In genomic region chr7:126399548-126399947, GRCm38 (mm10) we compare ENCODE assay signal across 8 mouse cellular contexts. TPM values are rescaled to one million over a fixed set of nuclear protein-coding genes. Genes with fewer than 3 reads are reported as not detected.
DNase-seq lines count a peak whose midpoint lies in the region; ATAC-seq and TF ChIP-seq lines count a peak whose summit lies in the region.

No protein-coding gene starts in this region.

- DNase-seq in forebrain, embryonic 14.5 days (ENCODE audit: low spot score): peak; percentile 88
- peak; percentile 90 for DNase-seq in ZHBTc4 (ENCODE audit: low read depth, low spot score)
- peak; percentile 90 for DNase-seq in heart, embryonic 10.5 days (ENCODE audit: low spot score)
- DNase-seq in left cerebral cortex, adult 18-20 months (ENCODE audit: low spot score in 2 of 2): peak; percentile 78 to 83
- peak; percentile 88 for DNase-seq in stomach, postnatal 0 days (ENCODE audit: low spot score)

- WGBS in forebrain, embryonic 14.5 days: 8% methylated on average over 5 of the region's 5 CpGs
- WGBS in forebrain, embryonic 15.5 days: 11% methylated on average over 5 of the region's 5 CpGs
- WGBS in heart, embryonic 10.5 days: 14% methylated on average over 5 of the region's 5 CpGs
- WGBS in stomach, postnatal 0 days: 9% methylated on average over 5 of the region's 5 CpGs

- TF ChIP-seq EP300 in stomach, postnatal 0 days (optimal IDR thresholded peaks at IDR 0.05): no peak

- no peak overlapping the region for H3K4me2 ChIP-seq in forebrain, embryonic 14.5 days (ENCODE audit: low read length)
- no peak overlapping the region for H3K4me2 ChIP-seq in forebrain, embryonic 15.5 days (replicated peaks)
- no peak overlapping the region for H3K4me2 ChIP-seq in stomach, postnatal 0 days (replicated peaks; ENCODE audit: low read depth)

- no peaks in the 10 kb centered on the region for H3K36me3 ChIP-seq in forebrain, embryonic 14.5 days (ENCODE audit: control insufficient read depth, insufficient read depth, low read length)
- H3K36me3 ChIP-seq in forebrain, embryonic 15.5 days: no peaks in the 10 kb centered on the region
- no peaks in the 10 kb centered on the region for H3K36me3 ChIP-seq in heart, embryonic 10.5 days
- no peaks in the 10 kb centered on the region for H3K36me3 ChIP-seq in stomach, postnatal 0 days (ENCODE audit: control insufficient read depth, insufficient read depth, low read length)

- H3K4me3 ChIP-seq in forebrain, embryonic 14.5 days (ENCODE audit: low read depth, low read length): no peak overlapping the region
- no peak overlapping the region for H3K4me3 ChIP-seq in forebrain, embryonic 15.5 days
- H3K4me3 ChIP-seq in heart, embryonic 10.5 days: no peak overlapping the region
- H3K4me3 ChIP-seq in stomach, postnatal 0 days (ENCODE audit: low read depth, low read length): no peak overlapping the region

- ATAC-seq in forebrain, embryonic 14.5 days: no peak
- ATAC-seq in forebrain, embryonic 15.5 days (replicated peaks): no peak
- peak; percentile 42; the same call in 1 of the 2 replicates for ATAC-seq in common myeloid progenitor, adult 5-6 weeks (replicated peaks; ENCODE audit: low read depth, poor library complexity, severe bottlenecking)
- ATAC-seq in monocyte, adult 5-6 weeks (replicated peaks; ENCODE audit: insufficient number of reproducible peaks, low FRiP score, low TSS enrichment, poor library complexity, severe bottlenecking): peak; percentile 44
- no peak for ATAC-seq in stomach, postnatal 0 days (ENCODE audit: low FRiP score, low TSS enrichment)

- no peak overlapping the region for H3K27ac ChIP-seq in forebrain, embryonic 14.5 days (ENCODE audit: low read depth, low read length)
- H3K27ac ChIP-seq in forebrain, embryonic 15.5 days (replicated peaks): no peak overlapping the region
- no peak overlapping the region for H3K27ac ChIP-seq in heart, embryonic 10.5 days
- no peak overlapping the region for H3K27ac ChIP-seq in stomach, postnatal 0 days (replicated peaks)

- no peaks in the 10 kb centered on the region for H3K27me3 ChIP-seq in forebrain, embryonic 14.5 days (replicated peaks; ENCODE audit: control insufficient read depth, insufficient read depth, low read length)
- no peaks in the 10 kb centered on the region for H3K27me3 ChIP-seq in forebrain, embryonic 15.5 days
- H3K27me3 ChIP-seq in heart, embryonic 10.5 days (ENCODE audit: insufficient read depth, poor library complexity, severe bottlenecking): no peaks in the 10 kb centered on the region
- no peaks in the 10 kb centered on the region for H3K27me3 ChIP-seq in stomach, postnatal 0 days (ENCODE audit: control insufficient read depth, insufficient read depth, low read length)

- no peaks in the 10 kb centered on the region for H3K9me3 ChIP-seq in forebrain, embryonic 14.5 days (replicated peaks; ENCODE audit: control insufficient read depth, low read length)
- H3K9me3 ChIP-seq in forebrain, embryonic 15.5 days: no peaks in the 10 kb centered on the region
- H3K9me3 ChIP-seq in heart, embryonic 10.5 days: no peaks in the 10 kb centered on the region
- no peaks in the 10 kb centered on the region for H3K9me3 ChIP-seq in stomach, postnatal 0 days (ENCODE audit: control insufficient read depth, low read length)

- H3K9ac ChIP-seq in forebrain, embryonic 14.5 days (ENCODE audit: low read length): no peak overlapping the region
- H3K9ac ChIP-seq in forebrain, embryonic 15.5 days (replicated peaks): no peak overlapping the region
- H3K9ac ChIP-seq in stomach, postnatal 0 days (ENCODE audit: low read length): no peak overlapping the region

- no peaks in the 10 kb centered on the region for H3K4me1 ChIP-seq in forebrain, embryonic 14.5 days (ENCODE audit: control insufficient read depth, insufficient read depth, low read length)
- peaks cover 12% of the 10 kb centered on the region for H3K4me1 ChIP-seq in forebrain, embryonic 15.5 days
- H3K4me1 ChIP-seq in heart, embryonic 10.5 days: peaks cover 13% of the 10 kb centered on the region; the same call in 1 of the 2 replicates
- H3K4me1 ChIP-seq in stomach, postnatal 0 days (replicated peaks; ENCODE audit: control insufficient read depth, insufficient read depth): no peaks in the 10 kb centered on the region

- peak; percentile 93 for TF ChIP-seq CTCF in stomach, postnatal 0 days (IDR thresholded peaks at IDR 0.05; ENCODE audit: low read depth)

RNA-seq across cellular contexts. Expression of gene Nfatc2ip, which starts 3.0 kb away (rescaled TPM):
- polyA plus RNA-seq in forebrain, embryonic 14.5 days (2014; fragmentation: Nextera tagmentation; extraction: Ambion mirVana): 3.7 and 4.1 TPM in 2 replicates
- 2.6 and 3.0 TPM in 2 replicates for polyA plus RNA-seq in forebrain, embryonic 15.5 days (2015; fragmentation: Nextera tagmentation; extraction: Ambion mirVana)
- 18.2 and 24.4 TPM in 2 replicates for total RNA-seq in common myeloid progenitor, adult 5-6 weeks (2017)
- polyA plus RNA-seq in heart, embryonic 10.5 days (2016; fragmentation: Nextera tagmentation; extraction: Ambion mirVana): 1.5 and 1.6 TPM in 2 replicates
- 1 to 10 TPM; 4.5 to 5.8 TPM for total RNA-seq in left cerebral cortex, adult 18-20 months (2021)
- 9.6 to 13.0 TPM (median 9.7 TPM) in 3 replicates for total RNA-seq in monocyte, adult 5-6 weeks (2017)
- polyA plus RNA-seq in stomach, postnatal 0 days (2015; fragmentation: Nextera tagmentation; extraction: Ambion mirVana): 1.1 and 1.3 TPM in 2 replicates

RNA-seq across cellular contexts. Expression of gene Cd19, which starts 15.1 kb away (rescaled TPM):
- polyA plus RNA-seq in forebrain, embryonic 14.5 days (2014; fragmentation: Nextera tagmentation; extraction: Ambion mirVana): 0.33 TPM in 1 of 2 replicates, not detected in the other
- polyA plus RNA-seq in forebrain, embryonic 15.5 days (2015; fragmentation: Nextera tagmentation; extraction: Ambion mirVana): not detected in 2 replicates
- total RNA-seq in common myeloid progenitor, adult 5-6 weeks (2017): 0.32 TPM in 1 of 2 replicates, not detected in the other
- not detected in 2 replicates for polyA plus RNA-seq in heart, embryonic 10.5 days (2016; fragmentation: Nextera tagmentation; extraction: Ambion mirVana)
- not detected for total RNA-seq in left cerebral cortex, adult 18-20 months (2021)
- total RNA-seq in monocyte, adult 5-6 weeks (2017): 49.1 to 63.4 TPM (median 61.8 TPM) in 3 replicates
- 0.08 and 0.17 TPM in 2 replicates for polyA plus RNA-seq in stomach, postnatal 0 days (2015; fragmentation: Nextera tagmentation; extraction: Ambion mirVana)

RNA-seq across cellular contexts. Expression of gene Spns1, which starts 22.3 kb away (rescaled TPM):
- polyA plus RNA-seq in forebrain, embryonic 14.5 days (2014; fragmentation: Nextera tagmentation; extraction: Ambion mirVana): 48.4 and 53.8 TPM in 2 replicates
- polyA plus RNA-seq in forebrain, embryonic 15.5 days (2015; fragmentation: Nextera tagmentation; extraction: Ambion mirVana): 72.9 and 75.8 TPM in 2 replicates
- total RNA-seq in common myeloid progenitor, adult 5-6 weeks (2017): 5.6 and 11.3 TPM in 2 replicates
- polyA plus RNA-seq in heart, embryonic 10.5 days (2016; fragmentation: Nextera tagmentation; extraction: Ambion mirVana): 58.2 and 58.9 TPM in 2 replicates
- 10 to 100 TPM; 84.7 to 85.3 TPM for total RNA-seq in left cerebral cortex, adult 18-20 months (2021)
- total RNA-seq in monocyte, adult 5-6 weeks (2017): 10.4 to 11.6 TPM (median 10.7 TPM) in 3 replicates
- polyA plus RNA-seq in stomach, postnatal 0 days (2015; fragmentation: Nextera tagmentation; extraction: Ambion mirVana): 24.4 and 26.9 TPM in 2 replicates

RNA-seq across cellular contexts. Expression of gene Rabep2, which starts 29.0 kb away (rescaled TPM):
- polyA plus RNA-seq in forebrain, embryonic 14.5 days (2014; fragmentation: Nextera tagmentation; extraction: Ambion mirVana): 15.6 and 21.4 TPM in 2 replicates
- polyA plus RNA-seq in forebrain, embryonic 15.5 days (2015; fragmentation: Nextera tagmentation; extraction: Ambion mirVana): 23.6 and 26.9 TPM in 2 replicates
- 22.5 and 23.1 TPM in 2 replicates for total RNA-seq in common myeloid progenitor, adult 5-6 weeks (2017)
- 25.5 and 25.8 TPM in 2 replicates for polyA plus RNA-seq in heart, embryonic 10.5 days (2016; fragmentation: Nextera tagmentation; extraction: Ambion mirVana)
- total RNA-seq in left cerebral cortex, adult 18-20 months (2021): 10 to 100 TPM; 14.0 to 14.6 TPM
- total RNA-seq in monocyte, adult 5-6 weeks (2017): 37.8 to 61.5 TPM (median 58.5 TPM) in 3 replicates
- polyA plus RNA-seq in stomach, postnatal 0 days (2015; fragmentation: Nextera tagmentation; extraction: Ambion mirVana): 19.4 and 20.7 TPM in 2 replicates

RNA-seq across cellular contexts. Expression of gene Lat, which starts 30.2 kb away (rescaled TPM):
- 0.50 and 0.91 TPM in 2 replicates for polyA plus RNA-seq in forebrain, embryonic 14.5 days (2014; fragmentation: Nextera tagmentation; extraction: Ambion mirVana)
- polyA plus RNA-seq in forebrain, embryonic 15.5 days (2015; fragmentation: Nextera tagmentation; extraction: Ambion mirVana): 0.67 and 1.1 TPM in 2 replicates
- 16.4 and 22.4 TPM in 2 replicates for total RNA-seq in common myeloid progenitor, adult 5-6 weeks (2017)
- 4.3 and 6.3 TPM in 2 replicates for polyA plus RNA-seq in heart, embryonic 10.5 days (2016; fragmentation: Nextera tagmentation; extraction: Ambion mirVana)
- total RNA-seq in left cerebral cortex, adult 18-20 months (2021): 1 to 10 TPM; 1.5 to 1.7 TPM
- 14.9 to 47.4 TPM (median 19.3 TPM) in 3 replicates for total RNA-seq in monocyte, adult 5-6 weeks (2017)
- 0.21 and 0.46 TPM in 2 replicates for polyA plus RNA-seq in stomach, postnatal 0 days (2015; fragmentation: Nextera tagmentation; extraction: Ambion mirVana)

Comparison
In these comparisons a context has a peak if more than half of its experiments do, and no peak if none do; other contexts are left out.
1. ATAC-seq: peak in common myeloid progenitor, adult 5-6 weeks (single experiment) and monocyte, adult 5-6 weeks (single experiment); none in forebrain, embryonic 14.5 days (single experiment), forebrain, embryonic 15.5 days (single experiment) and stomach, postnatal 0 days (single experiment).
2. Peak in every context shown above with its lines, with median percentiles within 50 percentile points of each other: DNase-seq.